Mouse (Mus musculus) testis, adult 2 months (tissue): ENCODE measurements at regions not wholly inside any gene's neighbourhood (a gene's known extent, or its start where the extent isn't known, plus 50 kb on each side); places are given as distances from the start of the nearest gene placed in this dataset.

Experiments
- CTCF ChIP-seq: fragments of 200-500 bp; IDR thresholded peaks from 2 replicates; pipeline ENCODE4 v1.5.1; 2012; ENCODE audit warnings: low read depth, mild to moderate bottlenecking, inconsistent platforms, low read length, moderate library complexity; ENCODE audit not compliant: control insufficient read depth, insufficient read depth, insufficient replicate concordance
- POLR2A ChIP-seq: fragments of 200-500 bp; IDR thresholded peaks from 2 replicates; pipeline ENCODE4 v1.6.1; 2012; ENCODE audit warnings: low read depth, mild to moderate bottlenecking, inconsistent platforms, low read length, moderate library complexity; ENCODE audit not compliant: control insufficient read depth

DNA sequence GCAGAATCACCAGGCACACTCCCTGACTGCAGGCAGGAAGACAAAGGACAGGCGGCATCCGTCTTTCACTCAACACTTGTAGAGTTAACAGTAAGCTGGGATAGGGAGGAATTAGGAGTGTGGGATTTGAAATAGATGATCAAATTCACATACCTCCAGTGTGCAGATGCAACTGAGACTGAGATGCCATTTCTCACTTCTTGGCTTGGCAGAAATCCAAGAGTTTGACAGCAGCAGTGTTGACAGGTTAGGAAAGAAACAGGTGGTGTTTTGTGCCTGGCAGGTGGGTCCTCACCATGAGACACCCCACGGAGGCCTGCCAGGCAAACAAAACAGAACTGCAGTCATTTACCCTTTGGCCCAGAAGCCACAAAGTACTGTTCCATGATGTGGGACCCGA is 79.8 kb downstream of the Smgc start:
- TF ChIP-seq POLR2A, result no peak
- no peak for TF ChIP-seq CTCF
